Mouse (Mus musculus) hindbrain, embryonic 11.5 days (tissue): ENCODE data around the gene Rsph9. TPM values are rescaled to one million over a fixed set of nuclear protein-coding genes. Genes with fewer than 3 reads are reported as not detected.

Experiments used
- ATAC-seq: fragments of 200-750 bp; cut with Nextera tagmentation; 2 replicates; pipeline ENCODE4 v1.8.0; 2017; ENCODE audit warnings: mild to moderate bottlenecking, moderate TSS enrichment, moderate library complexity; ENCODE audit not compliant: low FRiP score
- DNase-seq: peaks from one replicate; pipeline ENCODE4 v3.0.0-alpha.2; 2015; ENCODE audit warnings: low spot score
- H3K27ac ChIP-seq: fragments of 300-500 bp; sonication (generic); 2 replicates; pipeline ENCODE4 v1.5.1; 2014; ENCODE audit warnings: mild to moderate bottlenecking, low read depth, low read length
- H3K27me3 ChIP-seq: fragments of 300-500 bp; sonication (generic); 2 replicates; pipeline ENCODE4 v1.6.1; 2014; ENCODE audit warnings: mild to moderate bottlenecking, low read length, moderate library complexity, mixed read lengths; ENCODE audit not compliant: control insufficient read depth, insufficient read depth
- H3K36me3 ChIP-seq: fragments of 300-500 bp; sonication (generic); 2 replicates; pipeline ENCODE4 v1.6.1; 2014; ENCODE audit warnings: mild to moderate bottlenecking, low read length, moderate library complexity, mixed read lengths; ENCODE audit not compliant: control insufficient read depth, insufficient read depth
- H3K4me1 ChIP-seq: fragments of 300-500 bp; sonication (generic); replicated peaks from 2 replicates; pipeline ENCODE4 v1.6.1; 2014; ENCODE audit warnings: low read length, mixed read lengths; ENCODE audit not compliant: control insufficient read depth, insufficient read depth
- H3K4me2 ChIP-seq: fragments of 300-500 bp; sonication (generic); replicated peaks from 2 replicates; pipeline ENCODE4 v1.6.1; 2014; ENCODE audit warnings: mild to moderate bottlenecking, low read depth, low read length
- H3K4me3 ChIP-seq: fragments of 300-500 bp; sonication (generic); 2 replicates; pipeline ENCODE4 v1.5.1; 2014; ENCODE audit warnings: low read depth, low read length
- H3K9ac ChIP-seq: fragments of 300-500 bp; sonication (generic); 2 replicates; pipeline ENCODE4 v1.6.1; 2014; ENCODE audit warnings: low read depth, low read length
- H3K9me3 ChIP-seq: fragments of 300-500 bp; sonication (generic); 2 replicates; pipeline ENCODE4 v1.6.1; 2016; ENCODE audit warnings: low read length; ENCODE audit not compliant: control insufficient read depth
- WGBS: fragments of 180-500 bp; shearing (Covaris S2); extraction: QIAGEN DNeasy Blood & Tissue Kit; methylation state at CpG from one replicate; pipeline ENCODE4 v1.1.7; 2014; 5-methylcytosine and 5-hydroxymethylcytosine counted together
- polyA plus RNA-seq: library from polyadenylated mRNA; unstranded; fragments of >200 nt; fragmentation: Nextera tagmentation; extraction: Ambion mirVana; gene quantifications from 2 replicates; pipeline ENCODE4 v1.2.1, GENCODE M21; 2014

The Rsph9 gene
- polyA plus RNA-seq, 1 experiment from 2014 or later, result 17.6 TPM

- Histone ChIP-seq H3K9me3 (no peaks in the 10 kb centered on the region), H3K9ac (no peak overlapping the region), H3K4me2 (no peak overlapping the region), H3K27me3 (no peaks in the 10 kb centered on the region), H3K4me3 (no peak overlapping the region), H3K36me3 (0 out of 2 replicates have a peak, but pooled peaks cover 7% of the 10 kb centered on the region), H3K27ac (no peak overlapping the region), H3K4me1 (0 out of 2 replicates have a peak, but pooled peaks cover 3% of the 10 kb centered on the region)
- ATAC-seq, result no peak
- no peak for DNase-seq
- 94% methylated on average over 10 of the region's 10 CpGs for WGBS
Observed at GRCm38 (mm10) chr17:46164791-46165190, 20.8 kb upstream of the Rsph9 start.

GRCm38 (mm10) chr17:46164301-46164700 is 20.3 kb upstream of the Rsph9 start:
- H3K27me3 ChIP-seq, result no peaks in the 10 kb centered on the region
- ATAC-seq, result no peak
- DNase-seq, result no peak
- H3K4me3 ChIP-seq, result no peak overlapping the region
- no peak overlapping the region for H3K9ac ChIP-seq
- H3K36me3 ChIP-seq, result 0 out of 2 replicates have a peak, but pooled peaks cover 7% of the 10 kb centered on the region
- H3K4me1 ChIP-seq, result 0 out of 2 replicates have a peak, but pooled peaks cover 3% of the 10 kb centered on the region
- no peak overlapping the region for H3K27ac ChIP-seq
- no peak overlapping the region for H3K4me2 ChIP-seq
- WGBS, result 96% methylated on average over 8 of the region's 8 CpGs
- no peaks in the 10 kb centered on the region for H3K9me3 ChIP-seq

DNA sequence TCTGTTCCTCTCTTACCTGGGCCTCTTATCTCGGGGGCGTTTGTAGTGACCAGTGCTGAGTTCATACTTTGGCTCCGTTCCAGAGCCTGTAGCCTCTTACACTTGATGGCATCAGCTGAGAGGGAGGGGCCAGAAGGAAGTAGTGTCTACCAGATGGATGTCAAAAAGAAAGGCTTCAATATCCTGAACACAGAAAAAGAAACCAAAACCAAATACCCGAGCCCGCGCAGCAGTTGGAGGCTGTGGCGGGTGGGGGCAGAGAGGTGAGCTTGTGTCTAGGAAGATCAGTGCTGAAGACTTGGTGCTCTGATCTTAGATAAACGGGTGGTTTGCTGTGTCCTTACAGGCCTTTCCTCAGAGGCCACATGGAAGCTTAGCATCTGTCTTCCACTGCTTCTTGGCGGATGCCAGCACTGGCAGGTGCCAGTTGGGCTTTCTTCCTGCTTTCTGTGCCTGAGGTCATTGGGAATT is 19.0 kb upstream of the Rsph9 start:
- 0 out of 2 replicates have a peak, but pooled peaks cover 3% of the 10 kb centered on the region for H3K4me1 ChIP-seq
- no peaks in the 10 kb centered on the region for H3K27me3 ChIP-seq
- ATAC-seq (no peak), DNase-seq (no peak)
- no peak overlapping the region for H3K4me2 ChIP-seq
- H3K9me3 ChIP-seq, result no peaks in the 10 kb centered on the region
- H3K9ac ChIP-seq, result no peak overlapping the region
- no peak overlapping the region for H3K4me3 ChIP-seq
- H3K36me3 ChIP-seq, result 0 out of 2 replicates have a peak, but pooled peaks cover 3% of the 10 kb centered on the region
- WGBS, result 90% methylated on average over 9 of the region's 9 CpGs
- H3K27ac ChIP-seq, result no peak overlapping the region

- no peak for DNase-seq
- 94% methylated on average over 7 of the region's 7 CpGs for WGBS
- no peak for ATAC-seq
- no peaks in the 10 kb centered on the region for H3K9me3 ChIP-seq
- H3K9ac ChIP-seq, result no peak overlapping the region
- H3K4me3 ChIP-seq, result no peak overlapping the region
- H3K4me1 ChIP-seq, result 0 out of 2 replicates have a peak, but pooled peaks cover 3% of the 10 kb centered on the region
- H3K36me3 ChIP-seq, result 0 out of 2 replicates have a peak, but pooled peaks cover 3% of the 10 kb centered on the region
- no peak overlapping the region for H3K4me2 ChIP-seq
- H3K27ac ChIP-seq, result no peak overlapping the region
- H3K27me3 ChIP-seq, result no peaks in the 10 kb centered on the region
Observed at GRCm38 (mm10) chr17:46162551-46162950, 18.5 kb upstream of the Rsph9 start.

- DNase-seq (no peak), ATAC-seq (no peak)
- Histone ChIP-seq H3K4me3 (peak overlapping the region; percentile 71), H3K9ac (peak overlapping the region; percentile 79), H3K9me3 (no peaks in the 10 kb centered on the region), H3K36me3 (0 out of 2 replicates have a peak, but pooled peaks cover 3% of the 10 kb centered on the region), H3K4me1 (0 out of 2 replicates have a peak, but pooled peaks cover 3% of the 10 kb centered on the region), H3K27ac (no peak overlapping the region), H3K4me2 (peak overlapping the region; percentile 42), H3K27me3 (no peaks in the 10 kb centered on the region)
- WGBS, result 49% methylated on average over 9 of the region's 9 CpGs
Observed at GRCm38 (mm10) chr17:46161710-46162109, 17.7 kb upstream of the Rsph9 start.

DNA sequence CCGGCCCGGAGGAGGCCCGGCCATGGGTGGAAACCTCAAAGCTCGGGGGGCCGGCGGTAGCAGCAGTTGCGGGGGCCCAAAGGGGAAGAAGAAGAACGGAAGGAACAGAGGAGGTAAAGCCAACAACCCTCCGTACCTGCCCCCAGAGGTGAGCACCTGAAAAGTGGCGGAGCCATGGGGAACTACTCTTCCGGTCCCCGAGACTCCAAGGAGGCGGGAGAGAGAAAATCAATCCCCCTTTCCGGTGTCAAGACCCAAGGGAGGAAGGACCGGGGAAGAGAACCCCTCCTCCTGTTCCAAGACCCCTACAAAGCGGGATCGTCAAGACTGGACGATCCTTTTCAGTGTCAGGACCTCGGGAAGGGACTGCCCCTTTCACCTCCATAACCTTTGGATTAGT is 17.2 kb upstream of the Rsph9 start:
- H3K27me3 ChIP-seq, result no peaks in the 10 kb centered on the region
- 2% methylated on average over 19 of the region's 19 CpGs for WGBS
- H3K27ac ChIP-seq, result peak overlapping the region; percentile 48; the same call in 1 of the 2 replicates
- ATAC-seq, result peak; percentile 43
- H3K36me3 ChIP-seq, result 0 out of 2 replicates have a peak, but pooled peaks cover 2% of the 10 kb centered on the region
- peak overlapping the region; percentile 71 for H3K4me3 ChIP-seq
- no peaks in the 10 kb centered on the region for H3K9me3 ChIP-seq
- peak overlapping the region; percentile 79 for H3K9ac ChIP-seq
- 0 out of 2 replicates have a peak, but pooled peaks cover 3% of the 10 kb centered on the region for H3K4me1 ChIP-seq
- H3K4me2 ChIP-seq, result peak overlapping the region; percentile 42
- peak; percentile 70 for DNase-seq

DNA sequence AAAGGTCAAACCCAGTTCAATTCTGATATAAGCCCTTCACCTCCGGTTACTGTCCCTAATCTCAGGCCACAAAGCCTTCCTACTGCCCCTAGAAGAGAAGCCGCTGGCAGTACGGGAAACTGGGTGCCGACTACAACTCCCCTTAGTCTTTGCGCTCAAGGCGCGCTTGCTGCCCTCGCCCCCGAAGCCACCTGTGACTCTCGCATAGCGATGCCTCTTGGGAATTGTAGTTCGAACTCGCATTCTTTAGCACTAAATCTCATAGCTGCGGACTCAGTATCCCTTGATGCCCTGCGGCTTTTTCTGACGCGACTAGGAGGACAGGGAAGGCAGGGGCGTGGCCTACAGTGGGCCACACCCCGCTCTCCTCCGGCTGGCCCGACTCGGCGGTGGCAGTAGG is 16.7 kb upstream of the Rsph9 start, which contains the start of gene Gtpbp2:
Gene Gtpbp2, plus strand, starts transcription at position 347 of the 400 bp plus-strand sequence.
- Histone ChIP-seq H3K4me2 (peak within 1 kb of the TSS; percentile 71), H3K27me3 (no peaks in the 10 kb centered on the region), H3K27ac (peak within 1 kb of the TSS; percentile 56), H3K4me3 (peak within 1 kb of the TSS; percentile 71), H3K9ac (peak within 1 kb of the TSS; percentile 79), H3K9me3 (no peaks in the 10 kb centered on the region), H3K36me3 (no peaks in the 10 kb centered on the region), H3K4me1 (0 out of 2 replicates have a peak, but pooled peaks cover 3% of the 10 kb centered on the region)
- under 1% methylated on average over 23 of the region's 23 CpGs for WGBS
- ATAC-seq, result peak; percentile 97
- DNase-seq, result peak; percentile 99

DNA sequence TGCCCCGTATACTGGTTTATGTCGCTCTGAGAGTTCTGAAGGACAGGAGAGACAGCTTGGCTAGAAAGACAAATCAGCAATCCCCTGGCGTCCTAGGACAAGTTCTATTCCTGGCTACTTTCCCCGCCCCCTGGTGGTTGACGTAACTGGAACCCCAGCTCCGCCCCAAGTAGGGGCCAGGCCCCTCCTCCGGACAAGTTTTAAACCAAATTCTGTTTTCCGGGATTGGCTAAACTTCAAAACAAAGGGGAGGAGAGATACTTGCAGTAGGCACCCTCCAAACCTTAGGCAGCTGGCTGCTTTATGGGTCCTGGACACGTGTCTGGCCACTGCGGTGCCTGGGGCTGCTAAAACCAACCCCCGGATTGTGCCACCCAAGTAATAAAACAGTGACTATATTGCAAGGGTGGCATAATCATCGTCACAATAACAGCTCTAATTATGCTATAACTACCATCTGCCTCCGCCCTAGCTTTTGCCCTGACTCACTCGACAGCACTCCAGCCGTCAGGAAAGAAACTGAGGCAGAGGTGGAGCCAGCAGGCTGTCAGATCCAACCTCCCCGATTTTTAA is 16.2 kb upstream of the Rsph9 start:
- under 1% methylated on average over 16 of the region's 16 CpGs for WGBS
- Histone ChIP-seq H3K9me3 (no peaks in the 10 kb centered on the region), H3K4me1 (0 out of 2 replicates have a peak, but pooled peaks cover 3% of the 10 kb centered on the region), H3K9ac (peak overlapping the region; percentile 55), H3K4me3 (peak overlapping the region; percentile 71), H3K27ac (peak overlapping the region; percentile 56), H3K36me3 (no peaks in the 10 kb centered on the region), H3K27me3 (no peaks in the 10 kb centered on the region), H3K4me2 (peak overlapping the region; percentile 71)
- peak; percentile 90 for DNase-seq
- ATAC-seq, result peak; percentile 71

GRCm38 (mm10) chr17:46159236-46159635 is 15.2 kb upstream of the Rsph9 start:
- DNase-seq (no peak), ATAC-seq (no peak)
- Histone ChIP-seq H3K4me2 (no peak overlapping the region), H3K27ac (no peak overlapping the region), H3K36me3 (no peaks in the 10 kb centered on the region), H3K4me1 (0 out of 2 replicates have a peak, but pooled peaks cover 3% of the 10 kb centered on the region), H3K9me3 (no peaks in the 10 kb centered on the region), H3K9ac (no peak overlapping the region), H3K4me3 (no peak overlapping the region), H3K27me3 (no peaks in the 10 kb centered on the region)
- 72% methylated on average over 2 of the region's 2 CpGs for WGBS
